Mouse (Mus musculus) gastrocnemius, postnatal 25 days (tissue): Measurements from ENCODE around the gene Spam1. TPM values are rescaled to one million over a fixed set of nuclear protein-coding genes. Genes with fewer than 3 reads are reported as not detected.

Experiments used
- DNase-seq: peaks from one replicate; pipeline ENCODE4 v3.0.0; 2022
- long read RNA-seq, 2 experiments: library from polyadenylated mRNA; stranded (forward); transcript quantifications; one replicate each; pipeline ENCODE4 v2.0.0; 2021
- total RNA-seq, 2 experiments: library from RNA; stranded (reverse); gene quantifications; 1 replicate in 1 of 2; 2 replicates in 1 of 2; pipeline ENCODE4 v1.2.3; 2021

Gene Spam1
- total RNA-seq: not detected
- long read RNA-seq, experiment 1: 0 reads
- long read RNA-seq, experiment 2: 0 reads

DNA sequence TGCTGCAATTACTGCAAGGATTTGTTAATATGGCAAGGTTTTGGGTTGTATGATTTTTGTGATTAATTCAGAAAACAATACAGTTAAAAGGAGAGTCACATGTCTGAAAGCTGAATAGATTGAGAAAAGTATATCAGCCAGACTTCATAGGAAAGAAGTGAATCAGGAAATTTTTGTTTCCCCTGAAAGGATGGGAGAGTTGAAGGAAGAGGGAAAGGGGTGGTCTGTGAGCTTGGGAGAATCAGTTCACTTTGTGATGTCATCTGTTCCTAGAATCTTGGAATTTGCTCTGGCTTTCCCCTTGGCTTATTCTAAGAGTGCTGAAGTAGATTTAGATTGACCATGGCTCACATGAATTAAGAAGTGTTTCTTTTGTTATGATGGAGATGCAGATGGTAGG, at the start of gene Spam1:
Spam1 (plus strand) TSS at position 301 of the 400 bp plus-strand sequence.
- DNase-seq: no peak

DNA sequence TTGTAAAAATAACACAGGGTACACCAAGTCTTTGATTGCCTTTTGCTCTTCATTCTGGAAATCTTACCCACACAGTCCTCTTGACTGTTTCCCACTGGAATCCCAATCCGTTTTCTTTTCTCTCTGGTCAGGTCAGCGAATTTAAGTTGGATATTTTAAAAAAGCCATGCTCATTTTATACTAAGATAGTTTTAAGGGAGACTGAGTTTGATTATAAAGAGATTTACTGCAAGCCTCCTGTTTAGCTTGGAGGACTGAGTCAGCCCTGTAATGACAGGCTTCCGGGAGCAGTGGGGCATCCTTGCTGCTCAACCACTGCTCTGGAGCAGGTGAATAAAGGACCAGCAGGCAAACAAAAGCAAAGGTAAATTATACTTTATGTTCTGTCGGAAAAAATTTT, 43.0 kb upstream of the Spam1 start, which contains the start of gene Hyal4:
Hyal4 (plus strand) TSS at position 301 of the 400 bp plus-strand sequence.
- no peak for DNase-seq

DNA sequence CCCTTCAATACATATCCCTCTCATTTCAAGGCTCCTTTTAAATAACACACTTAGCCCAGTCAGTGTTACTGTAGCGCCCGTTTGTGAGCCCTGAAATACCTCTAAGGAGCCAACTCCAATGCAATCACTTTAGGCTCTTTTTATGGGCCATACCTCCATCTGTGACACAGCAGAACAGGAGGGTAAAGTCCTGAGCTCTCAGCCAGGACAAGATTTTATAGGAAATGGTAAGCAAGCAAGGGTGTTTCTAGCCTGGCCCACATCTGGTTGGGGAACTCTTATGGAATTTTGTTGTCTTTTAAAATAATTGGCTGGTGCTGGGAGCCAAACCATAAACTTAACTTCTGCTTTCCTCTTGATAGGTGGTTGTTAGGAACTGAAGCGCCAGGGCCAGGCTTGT, 31.7 kb upstream of the Spam1 start:
- no peak for DNase-seq

DNA sequence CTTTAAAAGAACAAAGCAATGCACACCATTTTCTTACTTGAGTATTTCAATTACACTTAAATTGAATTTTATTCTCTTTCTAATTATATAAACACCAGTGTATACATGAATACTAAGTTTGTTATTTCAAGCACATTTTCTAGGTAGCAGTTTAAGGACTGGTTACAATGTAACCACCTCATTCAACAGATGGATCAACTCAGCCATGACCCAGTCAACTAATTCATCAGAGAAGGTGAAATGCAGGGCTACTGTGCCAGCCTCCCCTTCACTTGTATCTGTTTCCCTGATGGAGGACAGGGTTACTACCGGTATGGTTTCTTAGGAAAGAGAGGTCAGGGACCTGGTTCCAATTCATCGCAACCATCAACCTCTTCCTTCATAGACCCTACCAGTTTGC, 24.7 kb upstream of the Spam1 start:
- DNase-seq: no peak

DNA sequence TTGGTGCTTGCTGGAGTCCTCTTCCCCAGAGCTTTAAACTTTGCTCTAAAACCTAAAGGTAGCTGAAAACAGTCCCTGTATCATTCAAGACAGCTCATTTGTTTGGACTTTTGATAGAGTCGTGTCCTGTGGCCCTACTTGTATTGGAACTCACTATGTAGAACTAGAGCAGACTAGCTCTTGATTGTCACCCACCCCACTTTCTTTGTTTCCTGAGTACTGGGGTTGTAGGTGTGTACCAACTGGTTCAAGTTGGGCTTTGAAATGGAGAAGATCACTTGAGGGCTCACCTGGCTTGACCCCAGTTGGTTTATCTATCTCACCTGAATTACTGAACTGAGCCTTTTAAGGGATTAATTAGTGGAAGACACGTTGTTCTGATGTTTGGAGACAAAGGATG, 11.8 kb upstream of the Spam1 start:
- no peak for DNase-seq

DNA sequence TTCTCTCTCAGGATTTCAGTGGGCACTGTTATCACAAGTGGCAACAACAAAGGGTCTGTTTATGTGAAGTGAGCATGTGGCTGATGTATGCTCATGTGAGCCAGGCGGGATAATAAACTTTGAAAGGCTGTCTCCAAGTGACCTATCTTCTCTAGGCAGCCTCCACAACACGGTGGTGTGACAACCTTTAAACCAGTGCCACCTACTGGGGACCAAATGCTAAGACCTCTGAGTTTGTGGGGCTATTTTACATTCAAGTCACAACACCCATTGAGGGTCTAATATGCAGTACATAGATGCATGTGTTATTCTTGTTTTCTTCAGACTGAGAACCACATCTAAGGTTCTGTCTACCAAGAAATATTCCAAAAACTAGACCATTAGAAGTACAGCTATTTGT, 31.1 kb downstream of the Spam1 start:
- DNase-seq: no peak

Other genes with a start within 250 kb of the Spam1 start
- gene Lmod2, start 193.4 kb upstream of the Spam1 start, total RNA-seq: 100 to 1,000 TPM; 183 to 199 TPM
- gene Wasl, start 126.2 kb upstream of the Spam1 start, total RNA-seq: 10 to 100 TPM; 14.0 to 17.1 TPM
- not detected for gene Hyal6, start 57.9 kb upstream of the Spam1 start, total RNA-seq
- gene Hyal4, start 42.9 kb upstream of the Spam1 start, total RNA-seq: not detected
- gene Hyal5, start 66.8 kb downstream of the Spam1 start, total RNA-seq: not detected
- gene Tmem229a, start 165.1 kb downstream of the Spam1 start, total RNA-seq: under 1 TPM; 0.10 to 0.16 TPM